Mouse (Mus musculus): ENCODE measurements around the gene Babam2. TPM values are rescaled to one million over a fixed set of nuclear protein-coding genes. Genes with fewer than 3 reads are reported as not detected.
"Not testable (repeated sequence)": the region's sequence is repeated elsewhere in the genome, so short reads cannot be mapped to it uniquely, and the experiment has no call there.

Gene Babam2
- total RNA-seq, 2 experiments from 2014 or later = 44.7 to 46.5 TPM

DNA sequence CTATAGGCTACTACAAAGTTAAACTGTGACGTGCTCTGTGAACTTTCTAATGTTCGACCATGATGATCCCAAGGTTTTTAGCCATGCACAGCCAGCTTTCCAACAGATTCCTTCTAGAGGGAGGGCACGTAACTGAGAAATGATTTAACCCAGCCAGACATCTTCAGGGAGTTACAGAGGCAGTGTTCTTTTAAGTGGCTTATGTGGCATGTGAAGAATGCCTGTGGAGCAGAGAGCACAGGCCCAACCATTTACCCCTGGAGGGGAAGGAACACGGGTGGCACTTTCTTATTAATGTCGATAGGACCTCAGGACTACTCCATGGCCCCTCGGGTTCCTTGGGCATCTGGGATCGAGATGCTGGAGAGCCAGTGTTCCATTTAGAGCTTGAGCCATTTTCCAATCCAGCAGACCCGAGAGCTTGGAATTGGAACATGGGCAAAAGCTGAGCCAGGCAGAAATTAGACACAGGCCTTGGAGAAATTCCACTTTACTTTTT lies 233.7 kb downstream of the Babam2 start:
- DNase-seq (ENCODE audit: low spot score in 2 of 2) = no peak

DNA sequence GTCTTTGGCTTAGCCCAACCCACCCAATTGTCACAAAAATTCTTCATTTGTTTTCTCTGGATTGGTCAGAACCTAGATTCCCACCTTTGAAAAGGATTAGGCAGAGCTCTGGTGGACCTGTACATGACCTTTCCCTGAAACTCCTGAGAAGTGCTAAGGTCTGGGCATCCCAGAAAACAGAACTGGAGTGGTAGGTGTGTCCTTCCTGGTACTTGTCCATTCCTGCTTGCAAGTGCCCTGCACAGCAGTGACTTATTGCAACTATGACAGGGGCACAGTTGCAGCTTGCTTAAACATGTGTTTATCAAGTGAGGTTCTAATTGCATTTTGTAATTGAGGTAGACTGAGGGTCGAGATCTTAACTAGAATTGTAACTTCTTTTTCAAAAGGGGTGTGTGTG lies 234.2 kb downstream of the Babam2 start:
- no peak for DNase-seq (ENCODE audit: low spot score in 2 of 2)

DNA sequence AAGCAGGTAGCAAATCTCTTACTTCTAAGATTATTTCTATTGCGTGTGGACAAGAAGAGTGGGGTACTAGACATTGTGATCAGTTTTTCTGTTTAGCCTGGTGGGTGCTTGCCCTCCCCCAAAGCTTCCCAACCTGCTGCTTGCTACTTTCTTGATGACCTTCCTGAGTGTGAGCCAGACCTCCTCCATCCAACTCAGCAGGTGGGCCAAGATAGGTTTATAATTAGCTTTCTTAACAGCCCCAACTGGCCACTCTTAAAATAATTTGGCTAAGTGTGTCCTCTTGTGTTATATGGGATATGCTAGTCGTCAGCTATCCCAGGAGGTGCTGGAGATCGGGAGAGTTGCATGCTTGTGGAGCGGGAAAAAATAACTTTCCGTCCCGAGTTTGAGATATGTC lies 235.8 kb downstream of the Babam2 start:
- no peak for DNase-seq (ENCODE audit: low spot score in 2 of 2)

DNA sequence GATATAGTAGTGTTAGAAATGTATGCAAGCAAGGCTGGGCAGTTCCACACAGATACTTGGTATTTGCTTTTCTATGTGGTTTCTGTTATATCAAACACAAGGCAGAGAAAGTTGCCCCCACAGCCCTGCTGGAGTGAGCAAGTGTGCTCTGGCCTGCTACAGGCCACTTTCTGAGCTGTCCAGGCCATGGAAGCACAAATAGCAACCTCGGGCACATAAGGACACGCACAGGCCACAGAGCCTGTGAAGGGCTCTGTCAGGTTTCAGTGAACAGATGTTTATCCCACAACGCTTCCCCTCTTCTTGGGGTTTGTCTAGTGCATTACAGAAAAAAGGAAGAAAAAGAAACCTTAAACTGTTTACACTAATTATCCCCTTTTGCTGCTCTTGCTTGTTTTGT lies 236.9 kb downstream of the Babam2 start:
- DNase-seq (ENCODE audit: low spot score in 2 of 2) = no peak

DNA sequence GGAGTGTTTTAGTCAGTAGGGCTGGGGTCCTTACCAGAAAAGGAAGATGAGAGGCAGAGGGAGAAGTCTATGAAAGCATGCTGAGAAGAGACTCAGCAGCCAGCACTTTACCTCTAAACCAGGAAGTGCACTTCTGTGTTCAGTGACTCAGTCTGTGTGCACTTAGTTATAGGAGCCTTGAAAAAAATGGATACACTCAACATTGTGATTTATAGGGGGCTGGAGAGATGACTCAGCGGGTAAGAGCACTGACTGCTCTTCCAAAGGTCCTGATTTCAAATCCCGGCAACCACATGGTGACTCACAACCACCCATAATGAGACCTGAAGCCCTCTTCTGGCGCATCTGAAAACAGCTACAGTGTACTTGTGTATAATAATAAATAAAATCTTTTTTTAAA lies 238.5 kb downstream of the Babam2 start:
- DNase-seq (ENCODE audit: low spot score in 2 of 2) = no peak

DNA sequence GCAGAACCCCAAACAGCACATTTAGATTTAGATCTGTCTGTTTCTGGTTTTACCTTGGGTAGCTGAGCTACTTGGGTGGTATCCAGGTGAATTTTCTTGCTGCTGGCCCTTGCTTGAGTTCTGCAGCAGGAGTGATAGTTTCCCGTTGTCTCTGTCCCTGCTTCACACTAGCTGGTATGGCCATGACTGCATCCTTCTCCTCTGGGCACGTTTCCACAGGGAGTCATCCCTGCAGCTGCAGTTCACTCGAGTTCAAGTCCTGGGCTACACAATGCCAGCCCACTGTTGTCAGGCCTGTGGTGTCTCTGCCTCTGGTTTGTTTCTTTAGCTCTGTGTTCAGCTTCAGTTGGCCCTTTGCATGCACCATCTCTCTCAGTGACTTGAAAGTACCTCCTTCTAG lies 239.0 kb downstream of the Babam2 start:
- no peak for DNase-seq (ENCODE audit: low spot score in 2 of 2)

DNA sequence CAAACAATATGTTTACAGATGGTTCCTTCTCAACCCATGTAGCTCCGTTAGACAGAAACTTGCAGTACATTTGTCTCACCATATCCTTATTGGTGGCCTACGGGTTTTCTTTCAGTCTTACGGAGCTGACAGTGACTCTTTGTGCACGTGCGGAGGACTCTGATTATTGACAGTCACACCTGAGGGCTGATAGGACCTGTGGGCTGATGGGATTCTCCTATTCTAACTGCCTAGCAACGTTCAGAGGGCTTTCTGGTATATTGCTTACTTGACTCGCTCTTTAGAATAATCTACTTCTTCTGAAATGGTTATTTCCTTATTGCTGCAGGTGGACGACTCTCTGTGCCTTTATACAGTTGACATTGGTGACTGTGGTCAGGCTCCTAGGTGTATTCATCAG lies 243.4 kb downstream of the Babam2 start:
- DNase-seq (ENCODE audit: low spot score in 2 of 2) = no peak

DNA sequence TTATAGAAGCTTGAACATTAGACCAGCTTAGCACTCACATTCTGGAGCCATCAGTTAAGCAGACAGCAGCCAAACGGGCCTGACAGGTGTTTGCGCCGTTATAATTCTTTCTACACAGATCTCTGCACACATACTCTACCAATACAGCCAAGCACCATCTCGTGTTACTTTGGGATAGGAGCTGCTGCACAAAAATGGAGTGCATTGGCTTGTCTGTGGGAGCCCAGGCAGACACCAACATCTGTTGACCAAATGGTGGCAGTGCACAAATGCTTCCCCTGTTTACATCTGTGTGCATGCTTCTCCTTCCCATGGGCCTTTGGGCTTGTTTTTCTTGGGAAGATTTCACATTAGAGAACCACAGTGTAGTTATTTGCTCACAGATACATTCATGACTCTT lies 249.7 kb downstream of the Babam2 start:
- no peak for DNase-seq (ENCODE audit: low spot score in 2 of 2)

DNA sequence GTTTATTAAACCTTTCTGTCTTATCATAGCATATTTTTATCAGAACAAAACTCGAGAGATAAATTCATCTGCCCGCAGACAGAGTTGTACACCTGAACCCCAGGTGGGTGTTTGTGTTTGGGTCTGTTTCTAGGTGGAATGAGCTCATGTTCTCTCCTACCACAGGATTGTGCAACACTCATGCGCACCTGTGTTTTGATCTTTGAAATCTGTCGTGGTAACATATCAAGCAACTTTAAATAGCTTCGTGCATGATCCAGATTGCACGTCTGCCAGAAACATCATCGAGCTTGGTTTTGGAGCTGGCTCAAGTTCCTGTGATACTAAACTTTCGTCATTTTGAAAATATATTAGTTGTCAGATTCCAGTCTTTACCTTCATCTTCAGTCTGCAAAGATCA lies 251.9 kb downstream of the Babam2 start:
- DNase-seq (ENCODE audit: low spot score in 2 of 2) = no peak

DNA sequence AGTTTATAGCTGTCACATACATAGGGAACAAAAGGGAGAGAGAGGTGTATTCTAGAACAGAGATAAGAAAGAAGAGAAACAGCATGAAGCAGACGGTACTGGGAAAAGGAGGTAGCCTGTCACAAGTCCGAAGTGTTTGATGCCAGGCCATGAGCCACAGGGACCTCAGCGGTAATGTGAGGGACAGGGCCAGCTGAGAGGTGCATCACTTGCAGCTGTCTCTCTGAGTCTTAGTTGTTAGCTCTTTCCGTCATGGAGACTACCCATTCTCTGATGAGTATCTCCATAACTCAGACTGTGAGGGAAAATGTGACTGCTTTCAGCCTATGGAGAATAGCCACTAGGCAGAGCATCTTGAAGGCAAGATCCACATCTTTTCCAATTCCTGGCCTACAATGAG lies 253.0 kb downstream of the Babam2 start:
- no peak for DNase-seq (ENCODE audit: low spot score in 2 of 2)

DNA sequence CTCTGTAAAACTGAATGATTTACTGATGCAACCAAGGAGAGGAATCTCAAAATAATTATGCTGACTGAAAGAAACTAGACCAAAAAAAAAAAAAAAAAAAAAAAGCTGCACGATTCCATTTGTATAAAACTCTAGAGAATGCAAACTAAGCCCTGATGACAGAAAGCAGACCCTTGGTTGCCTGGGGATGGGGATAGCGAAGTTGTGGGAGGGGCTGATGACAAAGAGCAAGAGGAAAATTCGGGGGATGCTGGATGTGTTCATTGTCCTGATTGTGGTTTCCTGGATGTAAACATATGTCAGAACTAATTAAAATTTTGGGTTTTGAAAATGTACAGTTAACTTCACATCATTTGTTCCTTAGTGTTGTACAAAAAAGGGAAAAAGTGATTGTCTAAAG lies 257.7 kb downstream of the Babam2 start:
- DNase-seq (ENCODE audit: low spot score in 2 of 2) = no peak

DNA sequence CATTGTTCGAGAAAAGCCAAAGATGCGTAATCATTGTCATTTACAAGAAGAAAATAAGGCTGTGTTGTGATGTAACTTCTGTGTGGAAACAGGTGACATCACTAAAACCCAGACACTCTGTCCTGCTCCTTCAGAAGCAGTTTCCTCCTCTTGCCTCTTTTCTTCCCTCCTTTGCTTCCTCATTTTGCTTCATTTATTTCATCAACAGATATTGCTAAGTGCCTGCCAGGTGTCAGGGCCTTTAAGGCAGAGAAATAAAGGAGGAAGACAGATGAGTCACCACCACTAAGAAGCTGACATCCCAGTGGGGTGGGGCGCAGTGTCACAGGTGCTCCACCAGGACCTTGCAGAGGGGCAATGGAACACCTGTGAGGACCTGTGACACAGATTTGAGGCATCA lies 258.9 kb downstream of the Babam2 start:
- no peak for DNase-seq (ENCODE audit: low spot score in 2 of 2)

DNA sequence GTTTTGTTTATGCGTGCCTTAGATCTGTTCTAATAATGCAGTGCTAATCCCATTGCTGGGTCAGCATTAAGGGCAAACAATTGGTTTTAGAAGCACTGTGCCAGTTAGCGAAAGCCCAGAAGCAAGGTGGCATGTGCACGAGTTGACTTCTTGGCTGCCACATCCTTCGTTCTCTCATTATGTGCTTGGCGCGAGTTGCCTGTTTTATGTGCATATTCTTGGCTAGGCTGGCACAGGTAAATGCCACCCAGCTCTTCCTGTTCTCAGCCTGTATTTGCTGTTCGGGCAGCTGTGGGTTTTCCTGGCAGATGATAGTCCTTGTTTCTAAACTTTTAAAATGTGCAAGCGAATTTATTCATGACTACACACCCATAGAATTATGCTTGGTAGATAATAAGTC lies 262.4 kb downstream of the Babam2 start:
- DNase-seq (ENCODE audit: low spot score in 2 of 2) = no peak

DNA sequence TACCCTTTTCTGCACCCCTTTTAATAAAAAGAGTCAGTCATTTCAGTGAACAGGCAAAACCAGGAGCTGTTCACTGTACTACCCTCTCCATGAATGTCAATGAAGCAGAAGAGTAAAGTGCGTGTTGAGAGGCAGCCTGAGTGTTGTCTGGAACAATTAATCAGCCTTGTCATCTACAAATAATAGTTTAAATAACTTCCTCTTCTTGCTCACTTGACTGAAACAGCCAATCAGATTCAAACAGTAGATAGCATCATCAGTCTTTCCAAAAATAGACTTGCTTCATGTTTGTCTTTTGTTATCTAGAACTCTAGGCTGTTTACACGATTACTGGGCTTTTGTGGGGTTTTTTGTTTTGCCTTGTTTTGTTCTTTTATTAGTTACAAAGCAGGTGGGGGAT lies 263.9 kb downstream of the Babam2 start:
- DNase-seq (ENCODE audit: low spot score in 2 of 2) = no peak

DNA sequence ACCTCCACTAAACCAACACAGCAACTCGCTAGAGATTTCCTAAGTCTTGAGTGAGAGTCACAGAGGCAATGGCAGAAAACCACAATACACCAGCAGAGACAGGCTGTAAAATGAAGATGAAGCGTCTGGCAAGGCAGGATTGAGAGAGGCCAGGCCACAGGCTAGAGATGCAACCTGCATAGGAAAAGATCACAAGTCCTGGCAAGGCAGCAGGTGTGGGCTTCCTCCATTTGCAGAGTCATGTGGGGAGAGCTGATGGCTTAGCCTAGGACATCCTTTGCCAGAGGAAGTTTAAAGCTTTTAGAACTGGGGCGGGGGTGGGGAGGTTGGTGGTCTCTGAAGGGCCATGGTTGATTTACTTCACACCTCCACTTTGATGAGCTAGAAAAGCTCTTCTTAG lies 264.9 kb downstream of the Babam2 start:
- DNase-seq (ENCODE audit: low spot score in 2 of 2) = no peak

DNA sequence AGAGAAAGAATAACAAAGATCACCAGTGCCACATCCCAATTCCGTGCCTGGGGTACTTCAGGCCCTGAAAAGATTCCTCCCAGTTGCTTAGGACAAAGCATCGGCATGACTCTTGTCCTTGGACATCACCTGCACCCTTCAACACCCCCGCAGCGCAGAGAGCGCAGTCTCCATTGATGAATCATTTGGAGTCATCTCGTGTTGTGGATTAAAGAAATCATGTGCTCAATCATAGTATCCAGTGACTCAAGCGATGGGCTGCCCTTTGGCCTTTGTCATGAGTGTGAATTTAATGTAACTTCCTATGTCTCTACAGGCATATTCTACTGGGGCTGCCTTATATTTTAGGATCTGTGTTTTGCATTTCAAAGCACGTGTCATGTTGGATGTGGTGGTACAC lies 265.9 kb downstream of the Babam2 start:
- no peak for DNase-seq (ENCODE audit: low spot score in 2 of 2)

DNA sequence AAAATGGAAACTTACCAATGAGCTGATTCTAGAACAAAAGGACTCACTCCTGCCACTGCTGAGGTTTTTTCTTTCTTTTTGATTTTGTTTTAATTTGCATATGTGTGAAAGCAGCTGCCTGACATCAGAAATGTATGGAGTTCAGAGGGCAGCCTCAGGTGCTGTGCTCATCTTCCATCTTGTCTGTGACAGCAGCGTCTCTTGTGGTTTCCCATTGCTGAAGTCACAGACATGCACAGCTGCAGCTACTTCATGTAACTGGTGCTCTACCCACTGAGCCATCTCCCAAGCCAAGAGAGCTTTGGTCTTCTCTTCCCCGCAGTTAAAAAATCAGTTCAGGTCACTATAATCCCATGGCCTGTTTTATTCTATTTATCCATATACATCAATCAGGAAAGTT lies 266.4 kb downstream of the Babam2 start:
- no peak for DNase-seq (ENCODE audit: low spot score in 2 of 2)

DNA sequence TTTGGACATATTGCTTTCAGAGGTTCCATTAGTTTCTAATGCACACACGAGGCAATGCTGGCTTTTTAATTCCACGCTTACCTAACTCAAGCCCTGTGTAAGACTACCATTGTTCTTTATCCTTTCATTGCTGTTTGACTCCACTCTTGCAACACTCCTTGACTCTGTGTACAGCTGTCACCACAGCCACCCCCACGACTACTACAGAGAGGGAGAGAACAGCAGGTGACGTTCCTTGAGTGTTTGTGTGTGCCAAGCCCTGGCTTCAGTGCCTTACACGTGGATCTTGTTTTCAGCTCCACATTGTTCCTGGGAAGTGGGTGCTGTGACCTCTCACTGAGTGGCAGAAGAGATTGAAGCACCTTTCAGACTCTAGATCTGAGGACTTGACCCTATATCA lies 269.3 kb downstream of the Babam2 start:
- DNase-seq (ENCODE audit: low spot score in 2 of 2) = no peak

DNA sequence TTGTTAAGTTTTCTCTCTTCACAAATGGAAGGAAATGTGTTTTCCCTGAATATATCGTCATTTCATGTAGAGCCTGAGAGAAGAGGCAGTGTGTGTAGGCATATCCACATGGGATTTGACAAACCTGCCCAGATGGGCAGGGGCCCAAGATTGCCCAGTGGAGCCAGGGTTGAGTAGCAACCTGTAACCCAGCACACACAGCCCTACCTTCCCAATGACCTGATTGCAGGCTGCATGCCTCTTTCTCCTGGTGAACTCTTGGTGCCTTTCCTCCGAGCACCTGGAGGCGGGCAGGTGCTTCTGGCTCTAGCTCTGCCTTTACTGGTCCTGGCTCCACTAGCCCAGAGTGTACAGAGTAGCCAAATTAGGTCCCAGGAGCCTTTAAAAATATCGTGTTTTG lies 270.0 kb downstream of the Babam2 start:
- no peak for DNase-seq (ENCODE audit: low spot score in 2 of 2)

DNA sequence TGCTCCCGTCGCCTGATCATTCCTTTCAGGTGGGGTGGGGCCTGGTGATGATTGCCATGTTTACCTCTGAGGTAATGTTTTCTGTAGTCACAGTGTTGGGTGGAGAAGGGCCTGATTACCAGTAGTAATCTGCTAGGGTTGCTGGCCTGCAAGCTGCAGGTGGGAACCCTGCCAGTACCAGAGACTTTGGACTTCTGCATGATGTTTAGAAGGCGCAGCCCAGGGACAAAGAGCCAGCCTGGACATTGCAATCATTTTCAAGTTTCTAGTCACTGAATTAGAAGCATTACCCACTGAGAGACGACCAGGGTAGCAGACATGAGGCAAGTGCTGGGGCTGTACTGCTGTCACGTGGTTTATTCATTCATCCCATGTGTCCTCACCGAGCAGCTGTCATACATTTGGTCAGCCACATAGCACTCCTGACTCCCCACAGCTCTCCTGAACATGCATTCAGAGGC lies 270.6 kb downstream of the Babam2 start:
- no peak for DNase-seq (ENCODE audit: low spot score in 2 of 2)

DNA sequence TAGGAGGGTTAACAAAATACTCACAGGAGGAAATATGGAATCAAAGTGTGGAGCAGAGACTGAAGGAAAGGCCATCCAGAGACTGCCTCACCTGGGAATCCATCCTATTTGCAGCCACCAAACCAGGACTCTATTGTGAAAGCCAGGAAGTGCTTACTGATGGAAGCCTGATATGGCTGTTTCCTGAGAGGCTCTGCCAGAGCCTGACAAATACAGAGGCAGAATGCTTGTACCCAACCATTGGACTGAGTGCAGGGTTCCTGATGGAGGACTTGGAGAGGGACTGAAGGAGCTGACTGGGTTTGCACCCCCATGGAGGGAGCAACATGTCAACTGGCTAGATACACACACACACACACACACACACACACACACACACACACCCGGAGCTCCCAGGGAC lies 274.9 kb downstream of the Babam2 start:
- DNase-seq (ENCODE audit: low spot score in 2 of 2) = not testable (repeated sequence)

DNA sequence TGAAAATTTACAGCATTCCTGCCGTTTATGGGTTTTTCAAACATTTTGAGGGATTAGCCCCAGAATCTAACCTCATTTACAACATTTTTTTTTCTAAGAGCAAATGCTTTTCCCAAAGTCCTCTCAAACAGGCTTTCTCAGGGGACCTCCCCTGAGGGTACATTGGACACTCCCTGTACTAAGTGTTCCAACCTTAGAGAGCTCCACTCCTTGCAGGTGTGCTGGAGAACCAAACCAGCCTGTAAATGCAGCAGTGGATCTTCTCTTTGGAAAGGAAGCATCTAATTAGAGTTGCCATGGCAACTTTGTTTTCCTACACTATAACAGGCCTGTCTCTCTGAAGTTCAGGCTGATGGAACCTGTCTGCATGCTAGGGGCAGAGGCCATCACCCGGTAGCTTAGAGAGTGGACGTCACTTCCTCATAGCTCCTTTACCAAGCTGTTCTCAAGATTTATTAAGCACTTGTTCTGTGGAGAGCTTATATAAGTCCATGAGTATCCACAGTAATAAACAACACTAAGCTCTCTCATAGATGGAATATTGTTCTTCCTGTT lies 277.2 kb downstream of the Babam2 start:
- no peak for DNase-seq (ENCODE audit: low spot score in 2 of 2)

DNA sequence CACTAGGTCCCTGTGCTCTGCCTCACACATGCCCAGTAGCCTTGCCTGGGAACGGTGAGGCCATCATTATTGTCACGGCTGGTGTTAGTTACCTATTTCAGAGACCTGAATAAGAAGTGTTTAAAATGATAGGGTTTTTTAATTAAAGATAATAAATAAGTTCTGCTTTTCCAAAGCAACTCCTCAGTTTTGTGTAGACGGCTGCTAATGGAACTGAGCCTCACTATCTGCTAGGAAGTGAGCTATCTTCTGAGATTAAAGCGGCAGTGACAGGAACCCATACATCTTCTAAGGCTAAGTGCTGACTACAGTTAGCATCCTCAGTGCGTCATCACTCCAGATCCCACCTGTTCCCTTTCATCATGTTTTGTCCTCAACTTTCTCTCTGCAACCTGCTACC lies 284.6 kb downstream of the Babam2 start:
- no peak for DNase-seq (ENCODE audit: low spot score in 2 of 2)

DNA sequence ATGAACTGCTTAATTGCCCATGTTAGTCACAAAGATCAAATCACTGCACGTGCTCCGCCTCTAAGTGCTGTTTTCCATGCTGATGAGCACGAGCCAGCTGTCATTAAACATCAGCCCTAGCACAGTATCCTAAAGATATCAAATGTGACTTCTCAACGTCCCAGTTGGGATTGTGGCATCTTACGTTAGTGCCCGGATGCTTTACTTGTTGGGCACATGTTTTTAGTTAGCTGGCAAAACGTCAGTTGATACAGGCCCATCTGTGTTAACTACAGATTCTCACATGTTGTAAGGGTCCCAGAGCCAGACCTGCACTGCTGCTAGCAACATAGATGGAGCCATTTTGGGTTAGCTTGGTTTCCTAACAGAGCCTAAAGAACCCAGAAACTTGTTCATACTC lies 285.7 kb downstream of the Babam2 start:
- DNase-seq (ENCODE audit: low spot score in 2 of 2) = no peak
